Mouse (Mus musculus) ES-Bruce4 (cell line): ENCODE data around the gene Txndc15. TPM values are rescaled to one million over a fixed set of nuclear protein-coding genes. Genes with fewer than 3 reads are reported as not detected.
A peak's percentile ranks its signal among the peaks of the same experiment; 100 is the strongest.

ENCODE experiments used
- H3K27ac ChIP-seq: 2 replicates; pipeline ENCODE4 v1.5.1; 2012; ENCODE audit warnings: low read length, inconsistent platforms; ENCODE audit not compliant: insufficient read depth
- H3K27me3 ChIP-seq: 2 replicates; pipeline ENCODE4 v1.6.1; 2012; ENCODE audit warnings: mild to moderate bottlenecking, low read length, inconsistent platforms; ENCODE audit not compliant: control insufficient read depth, poor library complexity, insufficient read depth, severe bottlenecking
- H3K36me3 ChIP-seq: 2 replicates; pipeline ENCODE4 v1.6.1; 2012; ENCODE audit warnings: inconsistent platforms, mild to moderate bottlenecking, low read length, moderate library complexity; ENCODE audit not compliant: control insufficient read depth, poor library complexity, insufficient read depth, severe bottlenecking
- H3K4me1 ChIP-seq: one replicate; pipeline ENCODE4 v1.8.1; 2011; ENCODE audit warnings: low read length; ENCODE audit not compliant: control insufficient read depth, insufficient read depth
- H3K4me3 ChIP-seq: 2 replicates; pipeline ENCODE4 v1.5.1; 2011; ENCODE audit warnings: low read depth, mild to moderate bottlenecking, low read length
- H3K9ac ChIP-seq: 2 replicates; pipeline ENCODE4 v1.6.1; 2012; ENCODE audit warnings: low read depth, mild to moderate bottlenecking, inconsistent platforms; ENCODE audit not compliant: poor library complexity, severe bottlenecking
- H3K9me3 ChIP-seq: replicated peaks from 2 replicates; pipeline ENCODE4 v1.6.1; 2012; ENCODE audit warnings: mild to moderate bottlenecking, low read length, inconsistent platforms; ENCODE audit not compliant: control insufficient read depth, poor library complexity, insufficient read depth, severe bottlenecking
- CTCF ChIP-seq: IDR thresholded peaks from one replicate; pipeline ENCODE4 v1.8.1; 2011; ENCODE audit warnings: low read depth, low read length
- EP300 ChIP-seq: IDR thresholded peaks from 2 replicates; pipeline ENCODE4 v1.6.1; 2011; ENCODE audit warnings: low read depth, low read length; ENCODE audit not compliant: insufficient read depth
- POLR2A ChIP-seq: IDR thresholded peaks from one replicate; pipeline ENCODE4 v1.8.1; 2011; ENCODE audit warnings: low read length; ENCODE audit not compliant: insufficient read depth
- polyA plus RNA-seq: library from polyadenylated mRNA; stranded (reverse); fragments of >200 nt; gene quantifications from 2 replicates; pipeline ENCODE4 v1.2.4, GENCODE M21; 2011; ENCODE audit warnings: low read depth; ENCODE audit not compliant: missing spikeins, insufficient read depth, insufficient read length

The Txndc15 gene
- polyA plus RNA-seq, 1 experiment, result 16.6 TPM

DNA sequence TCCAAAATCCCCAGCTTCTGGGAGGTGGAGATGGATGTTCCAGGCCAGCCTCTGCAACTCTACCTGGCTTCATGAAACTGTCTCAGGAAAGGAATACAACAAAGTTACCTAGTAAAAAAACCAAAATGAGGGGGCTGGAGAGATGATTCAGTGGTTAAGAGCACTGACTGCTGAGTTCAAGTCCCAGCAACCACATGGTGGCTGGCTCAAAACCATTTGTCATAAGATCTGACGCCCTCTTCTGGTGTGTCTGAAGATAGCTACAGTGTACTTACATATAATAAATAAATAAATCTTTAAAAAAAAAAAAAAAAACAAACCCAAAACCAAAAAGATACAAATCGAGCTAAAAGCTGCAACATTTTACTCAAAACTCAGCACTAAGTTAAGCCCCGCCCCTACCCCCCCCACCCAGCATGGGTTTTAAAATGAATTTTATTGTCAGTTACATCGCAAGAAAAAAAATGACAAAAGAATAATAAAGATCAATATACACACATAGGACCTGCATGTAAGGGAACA, 12.2 kb downstream of the Txndc15 start:
- H3K4me1 ChIP-seq, result no peaks in the 10 kb centered on the region
- H3K36me3 ChIP-seq, result no peaks in the 10 kb centered on the region; the same call in 1 of the 2 replicates
- peak overlapping the region; percentile 80 for H3K9ac ChIP-seq
- TF ChIP-seq EP300, result no peak
- no peak for TF ChIP-seq POLR2A
- TF ChIP-seq CTCF, result no peak
- no peaks in the 10 kb centered on the region for H3K9me3 ChIP-seq
- peak overlapping the region; percentile 81 for H3K4me3 ChIP-seq
- H3K27ac ChIP-seq, result peak overlapping the region; percentile 36
- H3K27me3 ChIP-seq, result no peaks in the 10 kb centered on the region

DNA sequence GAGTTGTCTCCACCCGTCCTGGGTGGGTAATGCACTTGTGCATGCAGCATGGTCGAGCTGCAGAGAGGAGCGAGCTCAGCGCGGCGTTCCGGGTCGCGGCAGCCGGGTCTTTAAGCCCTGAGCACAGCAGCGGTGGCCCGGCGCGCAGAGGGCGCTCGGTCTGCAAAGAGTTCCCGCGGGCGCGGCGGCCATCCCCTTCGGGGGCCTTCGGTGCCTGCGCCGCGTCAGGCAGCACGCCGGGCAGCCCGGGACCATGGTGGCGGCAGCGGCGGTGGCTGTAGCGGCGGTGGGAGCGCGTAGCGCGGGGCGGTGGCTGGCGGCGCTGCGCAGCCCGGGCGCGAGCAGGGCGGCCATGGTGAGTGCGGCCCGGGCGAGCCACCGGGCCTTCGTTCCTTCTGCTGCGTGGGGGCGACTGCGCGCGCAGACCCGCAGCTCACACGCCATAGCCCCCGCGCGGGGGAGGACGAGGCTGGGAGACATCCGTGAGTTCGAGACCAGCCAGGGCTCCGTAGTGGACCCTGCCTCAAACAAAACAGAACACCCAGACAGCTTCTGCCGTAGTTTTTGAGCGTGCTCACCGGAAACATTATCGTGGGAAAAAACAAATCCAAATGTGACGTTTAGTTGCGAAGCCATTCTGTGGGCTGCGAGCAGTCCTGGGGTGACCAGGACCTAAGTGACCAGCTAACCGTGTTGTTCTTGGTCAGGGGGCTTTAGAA, 12.8 kb downstream of the Txndc15 start, which contains the start of gene Pcbd2:
TSS of gene Pcbd2 (plus strand) at position 249 of the 719 bp plus-strand sequence.
- H3K27ac ChIP-seq, result peak within 1 kb of the TSS; percentile 36
- H3K27me3 ChIP-seq, result no peaks in the 10 kb centered on the region
- H3K36me3 ChIP-seq, result no peaks in the 10 kb centered on the region; the same call in 1 of the 2 replicates
- H3K4me1 ChIP-seq, result no peaks in the 10 kb centered on the region
- H3K9me3 ChIP-seq, result no peaks in the 10 kb centered on the region
- no peak for TF ChIP-seq CTCF
- no peak for TF ChIP-seq EP300
- no peak for TF ChIP-seq POLR2A
- H3K4me3 ChIP-seq, result peak within 1 kb of the TSS; percentile 81
- peak within 1 kb of the TSS; percentile 80 for H3K9ac ChIP-seq

DNA sequence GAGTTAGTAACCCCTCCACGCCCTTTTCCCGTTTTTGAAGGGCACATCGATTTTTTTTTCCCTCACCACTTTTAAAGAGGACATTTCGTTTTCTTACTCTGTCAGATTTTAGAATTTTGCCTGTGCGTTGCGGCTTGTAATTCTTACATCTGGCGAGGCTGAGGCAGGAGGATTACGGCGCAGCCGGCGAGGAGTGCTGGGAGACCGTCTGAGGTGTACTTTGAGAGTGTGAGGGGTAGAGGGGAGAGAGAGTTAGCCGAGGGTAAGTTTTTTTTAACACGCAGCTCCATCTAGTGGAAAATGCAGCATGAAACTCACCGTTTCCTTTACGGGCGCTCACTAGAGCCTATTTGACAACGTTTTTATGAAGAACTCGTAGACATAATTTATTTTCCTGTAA, 13.4 kb downstream of the Txndc15 start:
- Histone ChIP-seq H3K9ac (peak overlapping the region; percentile 80), H3K27ac (peak overlapping the region; percentile 30), H3K9me3 (no peaks in the 10 kb centered on the region), H3K27me3 (no peaks in the 10 kb centered on the region), H3K4me1 (no peaks in the 10 kb centered on the region), H3K4me3 (peak overlapping the region; percentile 81), H3K36me3 (no peaks in the 10 kb centered on the region; the same call in 1 of the 2 replicates)
- TF ChIP-seq CTCF (no peak), POLR2A (no peak), EP300 (no peak)

DNA sequence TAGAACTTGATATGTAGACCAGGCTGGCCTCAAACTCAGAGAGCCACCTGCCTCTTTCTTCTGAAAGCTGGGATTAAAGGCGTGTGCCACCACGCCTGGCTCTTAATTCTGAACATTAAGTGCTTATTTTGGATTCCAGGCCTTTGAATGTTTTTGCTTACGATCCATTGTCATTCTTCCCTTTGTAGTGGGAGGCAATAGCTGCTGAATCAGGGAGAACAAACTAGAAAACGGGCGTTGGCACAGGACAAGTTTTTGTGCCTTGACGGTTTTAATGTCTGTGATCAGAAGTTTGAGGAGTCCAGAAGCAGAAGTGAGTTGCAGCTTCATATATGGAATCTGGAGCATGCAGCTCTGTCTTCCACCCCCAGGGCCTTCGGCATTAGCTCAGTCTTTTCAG, 16.3 kb downstream of the Txndc15 start:
- Histone ChIP-seq H3K4me3 (no peak overlapping the region), H3K9ac (no peak overlapping the region), H3K36me3 (no peaks in the 10 kb centered on the region; the same call in 1 of the 2 replicates), H3K9me3 (no peaks in the 10 kb centered on the region), H3K4me1 (no peaks in the 10 kb centered on the region), H3K27me3 (no peaks in the 10 kb centered on the region), H3K27ac (no peak overlapping the region)
- TF ChIP-seq EP300 (no peak), CTCF (no peak), POLR2A (no peak)

DNA sequence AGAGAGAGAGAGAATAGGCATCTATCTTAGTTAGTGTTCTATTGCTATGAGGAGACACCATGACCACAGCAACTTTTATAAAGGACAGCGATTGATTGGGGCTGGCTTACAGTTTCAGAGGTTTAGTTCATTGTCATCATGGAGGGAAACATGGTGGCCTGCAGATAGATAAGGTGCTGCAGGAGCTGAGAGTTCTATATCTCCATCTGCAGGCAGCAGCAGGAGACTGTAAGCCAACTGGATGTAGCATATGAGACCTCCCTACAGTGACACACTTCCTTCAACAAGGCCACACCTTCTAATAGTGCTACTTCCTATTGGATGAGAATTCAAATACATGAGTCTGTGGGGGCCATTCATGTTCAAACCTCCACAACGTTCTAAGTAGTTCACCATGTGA, 17.7 kb downstream of the Txndc15 start:
- Histone ChIP-seq H3K9ac (no peak overlapping the region), H3K4me1 (no peaks in the 10 kb centered on the region), H3K9me3 (no peaks in the 10 kb centered on the region), H3K36me3 (no peaks in the 10 kb centered on the region), H3K27me3 (no peaks in the 10 kb centered on the region), H3K4me3 (no peak overlapping the region), H3K27ac (no peak overlapping the region)
- TF ChIP-seq CTCF, result no peak
- no peak for TF ChIP-seq EP300
- no peak for TF ChIP-seq POLR2A
